Mouse (Mus musculus) embryo, embryonic 10 days (tissue): ENCODE data around the gene Hist1h2aa.
A peak's percentile ranks its signal among the peaks of the same experiment; 100 is the strongest.

Experiments
- DNase-seq: peaks from one replicate; pipeline ENCODE4 v3.0.0-alpha.2; 2015; ENCODE audit warnings: low spot score

Hist1h2aa gene

DNA sequence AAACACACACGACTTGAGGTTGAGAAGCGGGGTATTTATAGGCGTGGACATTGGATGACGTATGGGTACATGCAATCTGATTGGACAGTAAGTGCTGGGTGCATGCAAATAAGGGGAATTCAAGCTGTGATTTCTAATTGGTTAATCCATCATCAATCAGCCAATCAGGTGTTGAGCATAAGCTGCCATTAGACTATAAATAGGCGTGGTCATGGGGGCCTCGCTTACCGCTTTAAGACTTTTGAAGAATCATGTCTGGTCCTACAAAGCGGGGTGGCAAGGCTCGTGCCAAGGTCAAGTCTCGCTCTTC, at the start of gene Hist1h2aa:
Gene Hist1h2aa, plus strand, starts transcription at position 252 of the 310 bp plus-strand sequence.
- no peak for DNase-seq

DNA sequence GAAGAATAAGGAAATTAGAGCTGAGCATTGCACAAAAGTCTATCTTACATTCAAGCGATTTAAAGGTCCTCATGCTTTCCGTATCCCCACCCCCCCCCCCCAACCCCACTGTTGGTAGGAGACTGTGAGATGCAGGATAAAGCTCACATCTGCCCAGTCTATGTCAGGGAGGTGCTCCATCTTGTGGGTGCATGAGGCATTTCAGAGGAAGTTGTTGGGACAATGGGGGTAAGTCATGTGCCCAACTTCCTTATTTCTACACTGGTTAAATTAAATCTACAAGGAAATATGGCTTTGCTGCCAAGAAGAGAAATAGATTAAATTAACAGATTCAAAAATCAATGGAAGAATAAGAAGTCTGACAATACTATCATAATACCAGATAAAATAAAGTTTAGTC, 48.7 kb upstream of the Hist1h2aa start:
- peak; percentile 45 for DNase-seq

DNA sequence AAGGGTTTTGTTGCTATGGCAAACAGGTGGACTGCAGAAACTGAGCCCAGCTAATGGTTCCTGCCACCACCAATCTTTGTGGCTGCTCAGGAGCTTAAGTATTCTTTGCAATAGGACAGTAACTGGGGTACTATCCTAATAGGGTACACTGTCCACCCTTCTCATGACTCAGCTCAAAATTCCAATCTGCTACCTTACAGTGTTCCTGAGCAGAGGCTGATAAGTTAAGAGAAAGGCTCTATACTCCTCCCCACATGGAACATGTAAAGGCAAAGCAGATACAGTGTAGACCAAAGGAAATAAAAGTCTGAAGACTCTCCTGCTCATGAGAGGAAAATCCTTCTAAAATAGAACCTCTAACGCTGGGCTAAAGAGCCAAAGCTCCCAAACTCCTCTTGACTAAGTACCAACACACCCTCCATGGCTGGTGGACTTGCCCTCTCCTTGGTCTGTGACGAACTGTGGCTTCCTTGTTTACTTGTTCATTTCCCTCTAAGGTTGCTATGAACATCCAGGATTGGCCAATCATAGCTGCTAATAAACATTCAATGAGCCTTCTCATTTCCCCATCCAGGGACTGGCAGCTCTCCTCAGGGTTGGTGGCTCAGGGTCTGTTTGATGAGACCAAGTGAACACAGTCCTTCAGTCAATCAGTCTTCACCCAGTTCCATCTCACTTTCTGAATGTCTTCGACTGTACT, 47.1 kb upstream of the Hist1h2aa start:
- no peak for DNase-seq

DNA sequence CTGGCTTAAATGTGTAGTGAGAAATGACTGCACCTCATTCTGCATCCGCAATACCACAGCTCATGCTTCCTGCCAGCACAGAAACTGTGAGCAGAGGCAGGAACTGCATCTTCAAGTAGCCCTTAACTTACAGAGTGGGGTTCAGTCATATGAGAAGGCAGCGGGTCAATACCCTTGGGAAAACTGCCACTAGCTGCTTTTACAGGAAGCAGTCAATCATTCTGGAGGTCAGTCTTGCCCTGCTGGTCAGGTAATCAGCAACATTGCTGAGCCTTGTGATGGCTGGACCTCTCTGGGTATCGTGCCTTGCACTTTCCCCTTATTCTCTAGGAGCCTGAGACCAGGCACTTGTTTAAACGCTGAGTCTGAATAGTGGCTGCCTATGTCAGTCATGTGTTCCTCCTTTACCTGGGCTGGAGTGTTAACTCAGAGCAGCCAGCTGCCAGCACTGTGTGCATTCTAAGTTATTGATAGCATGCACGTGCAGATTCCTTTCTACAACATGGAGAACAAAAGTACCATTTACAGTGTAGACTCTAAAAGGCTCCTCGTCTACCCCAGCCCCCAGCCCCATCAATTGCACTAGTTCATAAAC, 45.2 kb upstream of the Hist1h2aa start:
- peak; percentile 58 for DNase-seq

DNA sequence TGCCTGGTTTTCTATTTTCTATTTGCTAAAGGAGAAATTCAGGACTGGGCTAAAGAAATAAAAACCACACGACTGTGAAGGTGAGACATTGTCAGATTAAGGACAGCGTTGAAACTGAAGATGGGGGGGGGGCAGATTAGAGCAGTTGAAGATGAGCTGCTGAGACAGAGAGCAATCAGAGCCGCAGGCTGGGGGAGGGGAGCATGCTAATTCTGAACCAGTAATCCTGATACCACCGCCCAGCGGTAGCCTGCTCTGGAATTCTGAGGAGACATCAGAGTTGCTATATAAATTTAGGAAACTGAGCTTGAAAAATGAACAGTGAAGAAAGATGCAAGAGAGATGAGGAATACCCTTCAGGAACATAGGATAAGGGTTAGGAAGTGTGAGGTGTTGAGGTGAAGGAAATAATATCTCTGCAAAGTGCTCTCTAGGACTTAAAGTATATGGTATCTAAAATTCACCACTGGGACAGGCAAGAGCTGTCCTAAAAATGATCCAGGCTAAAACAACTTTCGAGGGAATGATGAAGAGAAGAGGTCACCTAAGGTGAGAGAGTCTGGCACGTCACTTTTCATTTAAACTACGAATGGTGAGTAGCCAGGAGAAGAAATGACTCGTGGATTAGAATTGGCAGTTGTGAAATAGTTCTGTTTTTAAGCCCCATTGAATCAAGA, 41.5 kb upstream of the Hist1h2aa start:
- DNase-seq: no peak

DNA sequence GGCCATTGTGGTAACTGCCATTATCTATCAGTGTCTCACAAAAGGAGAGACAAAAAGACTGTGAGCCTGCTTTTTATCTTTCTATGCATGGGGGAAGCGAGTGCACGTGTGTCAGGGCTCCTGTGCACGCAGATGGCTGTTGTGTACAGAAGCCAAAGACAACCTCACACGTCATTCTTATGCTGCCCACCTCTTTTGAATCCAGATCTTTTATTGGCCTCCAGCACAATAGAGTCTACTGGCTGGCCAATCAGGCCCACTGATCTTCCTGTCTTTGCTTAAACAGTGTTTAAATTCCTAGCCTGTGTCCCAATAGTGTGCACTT, 41.0 kb upstream of the Hist1h2aa start:
- DNase-seq: peak; percentile 48

DNA sequence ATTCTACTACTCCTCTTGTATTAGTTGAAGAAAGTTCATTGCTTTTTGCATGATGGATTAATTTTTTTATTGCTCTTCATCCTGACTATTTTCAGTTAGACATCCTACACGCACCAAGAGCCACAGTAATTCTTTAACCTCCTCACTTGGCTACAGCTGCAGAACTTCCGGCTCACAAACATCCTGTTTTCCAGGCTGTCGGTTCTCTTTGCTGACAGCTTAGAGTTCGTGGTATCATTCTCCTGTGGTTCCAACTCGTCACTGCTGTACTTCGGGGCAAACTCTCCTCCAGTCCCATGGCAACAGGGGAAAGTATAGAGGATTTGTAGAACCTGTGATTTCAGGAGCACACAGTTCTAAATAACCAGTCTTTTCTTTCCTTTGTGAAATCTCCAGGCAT, 36.0 kb upstream of the Hist1h2aa start:
- DNase-seq: no peak

DNA sequence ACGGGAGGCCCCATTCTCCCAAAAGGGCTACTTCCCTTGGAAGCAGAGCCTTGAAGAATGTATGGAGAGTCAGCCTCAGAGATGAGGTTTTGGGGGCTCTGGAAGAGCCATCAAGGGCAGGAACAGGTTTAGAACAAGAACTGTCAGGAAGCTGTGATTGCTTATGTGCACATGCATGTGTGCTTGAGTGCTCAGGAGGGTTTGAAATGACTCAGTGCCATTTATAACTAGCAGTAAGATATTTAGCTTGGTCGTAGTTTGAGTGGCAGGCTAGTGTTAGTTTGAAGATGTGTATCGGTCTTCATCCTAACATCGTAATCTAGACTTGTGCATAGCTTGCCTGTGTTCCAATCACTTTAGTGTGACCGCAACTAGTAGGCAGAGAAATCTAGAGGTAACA, 27.4 kb upstream of the Hist1h2aa start:
- no peak for DNase-seq

DNA sequence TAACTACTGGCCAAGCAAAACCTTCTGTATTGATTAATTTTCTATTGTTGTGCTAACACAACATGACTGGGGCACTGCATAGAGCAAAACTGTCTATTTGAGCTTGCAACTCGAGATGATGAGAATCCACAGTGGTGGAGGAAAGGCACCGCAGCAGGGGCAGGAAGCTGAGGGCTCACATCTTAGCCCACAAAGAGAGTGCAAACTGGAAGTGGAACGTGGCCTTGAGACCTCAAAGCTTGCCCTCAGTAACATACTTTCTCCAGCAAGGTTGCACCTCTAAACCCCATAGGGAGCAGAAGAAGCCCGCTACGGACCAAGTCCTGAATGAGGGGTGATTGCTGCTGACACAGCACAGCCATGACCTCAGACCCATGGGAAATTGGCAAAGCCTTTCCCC, 24.1 kb upstream of the Hist1h2aa start:
- no peak for DNase-seq

DNA sequence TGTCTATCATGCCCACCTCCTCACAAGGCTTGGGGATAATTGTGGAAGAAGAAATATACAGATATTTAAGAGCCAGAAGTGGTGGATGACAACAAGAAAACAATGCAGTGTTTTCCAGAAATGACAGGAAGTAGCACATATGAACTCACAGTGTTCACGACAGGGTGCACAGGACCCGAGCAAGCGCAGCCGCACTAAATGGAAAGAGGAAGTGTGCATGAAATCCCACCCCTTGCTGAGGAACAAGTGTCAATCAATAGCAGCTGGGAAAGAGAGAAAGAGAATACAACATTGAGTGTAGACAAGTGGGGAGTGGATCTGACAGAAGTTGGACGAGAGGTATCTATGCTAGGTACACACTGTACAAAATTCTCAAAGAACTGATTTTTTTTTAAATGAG, 22.9 kb upstream of the Hist1h2aa start:
- DNase-seq: no peak

DNA sequence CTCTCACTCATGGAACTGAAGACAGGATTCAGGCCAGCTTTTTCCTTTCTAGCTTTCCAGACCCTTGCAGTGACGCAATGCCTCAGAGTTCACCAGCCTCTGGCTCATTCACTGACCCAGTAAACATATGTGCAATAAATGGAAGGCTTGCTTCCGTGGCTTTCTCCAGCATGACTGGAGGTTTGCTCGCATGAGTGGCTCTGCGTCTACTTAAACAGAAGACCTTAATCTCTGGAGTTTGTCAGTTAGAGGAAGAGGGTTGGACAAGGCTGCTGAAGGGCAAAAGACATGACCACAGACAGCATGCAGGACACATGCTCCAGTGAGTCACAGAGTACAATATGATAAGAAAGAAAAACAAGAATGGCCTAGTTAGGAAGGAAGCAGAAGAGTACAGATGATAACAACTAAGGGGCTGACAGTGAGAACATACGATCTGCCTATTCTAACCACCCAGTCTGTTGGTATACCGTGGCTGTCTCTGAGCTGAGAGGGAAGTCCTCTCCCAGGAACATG, 20.4 kb upstream of the Hist1h2aa start:
- DNase-seq: peak; percentile 37

DNA sequence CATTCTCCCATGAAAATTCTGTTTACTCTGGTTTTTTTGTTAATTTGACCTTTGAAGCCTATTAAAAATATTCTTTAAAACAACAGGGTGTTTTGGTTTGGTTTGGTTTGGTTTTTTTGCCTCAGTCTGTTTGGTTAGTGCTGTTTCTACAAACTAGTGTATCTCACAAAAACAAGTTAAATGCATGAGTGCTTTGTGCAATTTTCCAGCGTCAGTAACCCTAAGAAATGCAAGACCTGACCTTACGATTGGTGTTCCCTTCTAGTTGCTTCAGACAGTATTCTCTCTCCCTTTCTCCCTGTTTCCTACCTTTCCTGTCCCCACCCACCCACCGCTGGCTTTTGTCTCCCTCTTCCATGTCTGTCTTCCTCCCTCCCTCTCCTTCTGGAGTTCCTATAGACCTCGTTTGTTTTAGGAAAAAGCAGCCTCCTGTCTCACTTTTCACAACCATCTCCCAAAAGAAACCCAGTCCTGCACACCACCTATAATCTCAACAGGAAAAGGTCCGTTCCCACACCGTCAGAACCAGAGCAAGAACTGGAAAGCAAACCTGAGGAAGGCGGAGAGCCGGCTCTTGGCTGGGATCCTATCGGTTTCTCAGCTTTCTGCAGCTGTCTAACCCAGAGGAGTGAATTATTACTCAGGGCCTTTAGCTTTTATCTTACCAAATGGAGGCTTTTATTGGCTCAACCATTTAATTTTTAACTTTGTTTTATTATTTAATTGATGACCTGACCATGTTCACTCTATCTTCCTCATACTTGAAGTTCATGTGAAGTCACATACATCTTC, 19.7 kb upstream of the Hist1h2aa start, which contains the start of gene Slc17a4:
Gene Slc17a4, minus strand, starts transcription at position 634 of the 792 bp plus-strand sequence.
- no peak for DNase-seq

DNA sequence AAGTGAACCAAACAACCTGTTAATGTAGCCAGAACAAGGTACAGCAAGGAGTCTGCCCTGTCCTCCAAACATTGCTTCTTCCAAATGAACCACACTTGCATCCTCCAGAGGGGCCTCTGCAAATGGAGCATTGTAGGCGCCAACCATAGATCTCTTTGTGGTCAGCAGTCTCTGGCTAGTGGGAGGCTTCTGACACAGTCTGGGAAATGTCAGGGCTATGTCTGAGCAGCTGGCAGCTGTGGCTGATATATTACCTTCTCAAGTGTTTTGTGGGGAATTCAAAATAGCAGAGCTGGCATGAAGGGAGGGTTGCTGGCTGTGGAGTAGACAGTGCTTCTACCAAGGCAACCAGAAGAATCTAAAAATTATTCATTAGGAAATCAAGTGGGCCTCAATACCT, 18.1 kb upstream of the Hist1h2aa start:
- DNase-seq: peak; percentile 15

DNA sequence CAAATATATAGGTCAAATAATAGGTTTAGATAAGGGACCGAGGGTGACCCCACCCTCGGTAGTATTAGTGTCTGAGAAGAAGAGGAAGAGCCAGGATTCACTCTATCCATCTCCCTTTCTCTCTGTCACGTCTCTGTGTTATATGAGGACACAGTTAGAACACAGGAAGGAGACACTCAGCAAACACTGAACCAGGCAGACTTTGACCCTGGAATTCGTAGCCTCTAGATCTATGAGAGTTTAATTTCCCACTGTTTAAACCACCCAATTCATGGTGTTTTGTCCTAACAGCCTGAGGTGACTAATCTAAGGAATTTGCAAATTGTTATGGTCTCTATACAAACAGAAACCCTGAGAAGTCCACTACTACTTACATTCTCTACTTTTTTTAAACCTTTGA, 16.6 kb upstream of the Hist1h2aa start:
- no peak for DNase-seq

DNA sequence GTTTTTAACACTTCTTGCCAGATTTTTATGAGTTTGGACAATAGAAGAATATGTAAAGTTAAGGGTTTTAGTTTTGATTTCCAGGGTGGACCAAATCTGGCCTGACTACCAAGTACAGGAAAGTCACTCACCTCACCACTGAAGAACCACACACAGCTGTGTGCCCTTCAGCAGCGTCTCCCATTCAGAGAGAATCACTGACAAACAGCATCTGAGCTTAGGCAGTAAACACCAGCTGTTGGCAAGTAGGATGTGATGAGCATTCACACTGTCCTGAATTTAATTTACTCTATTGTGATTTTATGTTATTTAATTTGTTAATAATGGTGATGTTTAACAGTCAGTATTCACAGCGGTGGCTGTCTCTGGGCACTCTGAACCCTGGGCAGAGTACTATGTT, 8.5 kb upstream of the Hist1h2aa start:
- no peak for DNase-seq

DNA sequence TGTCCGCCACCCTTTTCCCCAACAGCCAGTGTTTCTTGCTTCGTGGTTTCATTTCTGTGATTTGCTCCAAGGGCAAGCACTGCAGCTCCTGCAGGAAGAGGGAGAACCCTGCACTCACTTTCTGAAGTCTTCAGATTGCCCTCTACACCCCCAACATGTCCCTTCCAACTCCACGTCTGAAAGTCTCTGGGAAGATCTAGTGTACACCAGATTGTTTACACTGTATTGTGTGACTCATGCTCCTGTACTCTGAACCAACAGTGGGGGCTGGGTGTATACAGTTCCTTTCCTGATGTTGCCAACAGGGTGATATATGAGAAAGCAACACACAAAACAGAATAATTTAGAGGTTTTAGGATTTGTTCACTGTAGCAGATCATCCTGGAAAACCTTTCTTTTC, 5.6 kb upstream of the Hist1h2aa start:
- DNase-seq: no peak

DNA sequence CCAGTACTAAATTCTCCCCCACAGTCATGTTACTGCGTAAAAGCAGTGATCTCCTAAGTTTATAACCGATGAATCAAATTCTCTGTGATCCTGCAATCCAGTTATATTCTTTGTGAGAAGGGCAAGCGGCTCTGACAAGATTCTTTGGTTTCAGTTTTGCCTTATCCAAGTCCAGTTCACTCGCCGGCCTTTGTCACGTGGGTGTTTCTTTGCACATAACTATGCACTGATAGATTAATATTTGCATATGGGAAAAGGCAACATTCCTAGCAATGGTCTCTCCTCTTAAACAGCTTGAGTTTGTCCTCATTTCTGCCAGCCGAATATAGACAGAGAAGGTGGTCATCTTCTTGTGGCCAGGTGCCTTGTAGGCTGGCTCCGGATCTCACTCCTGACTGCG, 3.8 kb upstream of the Hist1h2aa start:
- no peak for DNase-seq

DNA sequence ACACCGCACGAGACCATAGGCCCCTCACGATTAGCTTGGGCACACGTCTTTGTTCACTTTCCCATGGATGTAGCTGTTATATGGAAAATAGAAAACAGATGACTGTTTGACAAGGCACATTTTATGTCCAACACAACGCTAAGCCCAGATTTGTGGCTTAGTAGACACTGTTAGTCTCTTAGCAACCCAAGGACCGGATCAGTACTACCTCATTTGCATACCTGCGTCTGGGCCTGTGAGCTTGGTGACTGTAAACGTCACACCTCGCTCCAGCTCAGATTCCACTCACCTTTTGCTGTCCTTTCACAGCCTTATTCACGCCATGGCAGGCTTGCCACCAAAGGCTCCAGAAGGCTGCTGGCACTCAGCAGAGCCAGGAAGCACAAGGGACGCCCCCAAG, 3.4 kb upstream of the Hist1h2aa start:
- DNase-seq: no peak

DNA sequence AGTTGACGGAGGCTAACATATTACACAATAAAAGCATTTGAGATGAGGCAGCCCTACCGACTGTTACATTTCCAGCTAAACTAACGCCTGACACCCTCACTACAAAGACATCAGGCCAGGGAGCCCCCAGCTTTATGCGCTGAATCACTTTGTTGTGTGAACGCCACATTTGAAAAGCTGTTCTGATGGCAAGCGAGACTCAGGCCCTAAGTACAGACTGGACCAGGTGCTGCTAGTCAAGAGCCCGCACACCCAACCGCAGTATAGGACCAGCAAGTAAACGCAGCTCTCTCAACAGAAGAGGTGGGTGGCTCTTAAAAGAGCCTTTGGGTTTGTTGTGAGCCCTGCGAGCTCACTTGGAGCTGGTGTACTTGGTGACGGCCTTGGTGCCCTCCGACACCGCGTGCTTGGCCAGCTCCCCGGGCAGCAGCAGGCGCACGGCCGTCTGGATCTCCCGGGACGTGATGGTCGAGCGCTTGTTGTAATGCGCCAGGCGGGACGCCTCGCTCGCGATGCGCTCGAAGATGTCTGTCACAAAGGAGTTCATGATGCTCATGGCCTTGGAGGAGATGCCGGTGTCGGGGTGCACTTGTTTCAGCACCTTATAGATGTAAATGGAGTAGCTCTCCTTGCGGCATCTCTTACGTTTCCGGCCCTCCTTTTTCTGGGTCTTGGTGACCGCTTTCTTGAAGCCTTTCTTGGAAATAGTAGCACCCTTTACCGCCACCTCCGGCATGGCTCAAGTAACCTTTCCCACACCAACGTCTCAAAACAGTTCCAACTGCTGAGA, 646 bp upstream of the Hist1h2aa start, which contains the start of gene Hist1h2ba:
Gene Hist1h2ba, minus strand, starts transcription at position 736 of the 790 bp plus-strand sequence.
- no peak for DNase-seq

DNA sequence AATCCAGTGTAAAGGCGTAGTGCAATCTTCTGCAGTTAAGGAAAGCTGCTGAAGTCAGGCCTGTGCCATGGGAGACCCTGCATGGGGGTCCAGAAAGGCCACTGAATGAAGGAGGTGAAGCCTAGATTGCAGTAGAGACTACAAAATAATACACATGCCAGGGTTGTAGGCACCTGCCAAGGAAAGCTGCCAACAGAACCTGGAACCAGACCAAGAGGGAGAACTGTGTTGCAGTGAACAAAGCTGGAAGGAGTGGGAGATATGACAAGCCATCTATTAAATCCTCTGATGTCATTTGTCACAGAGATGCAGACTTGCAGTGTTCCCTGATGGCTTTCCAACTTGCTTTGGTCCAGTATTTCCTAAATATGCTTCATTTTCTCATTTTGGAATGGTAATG, 4.4 kb downstream of the Hist1h2aa start:
- no peak for DNase-seq

DNA sequence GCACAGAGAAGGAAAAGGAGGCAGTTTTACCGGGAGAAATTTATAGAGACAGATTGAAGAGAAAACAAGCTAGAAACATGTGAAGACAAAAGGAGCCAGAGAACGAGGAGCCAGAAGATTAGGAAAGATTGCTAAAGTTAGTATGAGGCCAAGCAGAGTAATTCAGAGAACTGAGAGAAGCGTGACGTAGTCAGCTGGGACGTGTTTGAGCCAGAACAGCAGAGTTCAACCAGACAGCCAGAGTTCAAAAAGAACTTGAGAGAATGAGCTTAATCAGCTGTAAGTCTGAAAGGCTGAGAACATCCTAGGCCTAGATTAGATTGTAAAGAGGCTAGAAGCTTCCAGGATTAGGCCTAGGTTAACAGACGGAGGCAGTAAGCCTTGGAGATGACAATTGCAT, 6.0 kb downstream of the Hist1h2aa start:
- DNase-seq: no peak

DNA sequence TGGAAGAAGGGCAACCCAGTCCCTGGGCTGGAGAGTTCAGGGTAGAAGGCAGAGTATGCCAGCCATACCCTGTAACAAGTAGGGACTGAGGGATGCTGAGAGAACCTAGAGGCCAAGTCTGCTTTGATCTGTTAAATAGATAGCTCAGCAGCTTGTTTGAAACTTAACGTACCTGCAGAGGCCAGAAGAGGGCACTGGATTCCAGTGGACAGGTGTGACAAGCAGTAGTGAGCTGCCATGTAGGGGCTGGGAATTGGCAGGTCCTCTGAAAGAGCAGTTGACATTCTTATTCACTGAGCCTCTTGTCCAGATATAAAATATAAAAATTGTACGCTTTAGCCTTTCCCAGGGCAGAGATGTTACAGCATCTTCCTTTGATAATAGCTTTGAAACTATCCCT, 8.6 kb downstream of the Hist1h2aa start:
- DNase-seq: no peak
